Mouse (Mus musculus) heart, adult 11 months (tissue): Measurements from ENCODE around the gene Myom3.
A peak's percentile ranks its signal among the peaks of the same experiment; 100 is the strongest.
"Not testable (repeated sequence)": the region's sequence is repeated elsewhere in the genome, so short reads cannot be mapped to it uniquely, and the experiment has no call there.

Experiments used
- DNase-seq: peaks from one replicate; pipeline ENCODE4 v3.0.0; 2022

The Myom3 gene

GRCm38 (mm10) chr4:135759356-135759976 is at the start of gene Myom3:
Gene Myom3 (plus strand): TSS chr4:135759715.
- no peak for DNase-seq

DNA sequence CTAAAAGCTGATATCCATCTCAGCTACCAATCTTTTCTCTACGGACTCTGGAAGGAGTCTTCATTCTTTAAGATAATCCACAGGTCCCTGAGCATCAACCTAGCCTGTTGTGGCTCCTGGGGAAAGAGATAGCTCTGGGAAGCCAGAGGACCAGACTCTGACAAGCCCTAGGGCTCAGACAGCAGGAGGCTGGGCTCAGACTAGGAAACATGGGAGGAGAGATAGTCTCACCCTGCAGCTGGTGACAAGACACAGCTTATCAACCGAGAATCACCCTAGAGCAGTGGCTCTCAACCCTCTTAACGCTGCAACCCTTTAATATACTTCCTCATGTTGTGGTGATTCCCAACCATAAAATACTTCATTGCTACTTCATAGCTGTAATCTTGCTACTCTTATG is 49.1 kb upstream of the Myom3 start:
- DNase-seq = no peak

DNA sequence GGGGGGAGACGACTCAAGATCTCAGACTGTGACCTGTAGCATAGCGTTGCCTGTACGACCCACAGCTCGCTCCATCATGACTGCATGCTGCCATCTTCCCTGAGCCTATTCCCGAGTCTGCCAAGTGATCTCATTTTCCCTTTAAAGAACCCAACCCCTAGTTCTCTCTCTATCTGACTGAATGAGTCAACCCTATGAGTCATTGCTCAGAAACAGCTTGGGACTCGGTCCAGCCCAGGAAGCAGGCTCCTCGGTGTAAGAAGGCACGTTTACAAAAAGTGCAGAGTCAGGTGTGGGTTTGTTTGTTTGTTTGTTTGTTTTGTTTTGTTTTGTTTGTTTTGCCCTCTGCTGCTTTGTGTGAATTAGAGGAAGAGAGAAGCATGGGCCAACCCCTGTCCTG is 44.7 kb upstream of the Myom3 start:
- DNase-seq = no peak

GRCm38 (mm10) chr4:135716438-135716837 is 43.1 kb upstream of the Myom3 start:
- not testable (repeated sequence) for DNase-seq

- DNase-seq = no peak
Measured at GRCm38 (mm10) chr4:135722540-135723290, 36.8 kb upstream of the Myom3 start.

DNA sequence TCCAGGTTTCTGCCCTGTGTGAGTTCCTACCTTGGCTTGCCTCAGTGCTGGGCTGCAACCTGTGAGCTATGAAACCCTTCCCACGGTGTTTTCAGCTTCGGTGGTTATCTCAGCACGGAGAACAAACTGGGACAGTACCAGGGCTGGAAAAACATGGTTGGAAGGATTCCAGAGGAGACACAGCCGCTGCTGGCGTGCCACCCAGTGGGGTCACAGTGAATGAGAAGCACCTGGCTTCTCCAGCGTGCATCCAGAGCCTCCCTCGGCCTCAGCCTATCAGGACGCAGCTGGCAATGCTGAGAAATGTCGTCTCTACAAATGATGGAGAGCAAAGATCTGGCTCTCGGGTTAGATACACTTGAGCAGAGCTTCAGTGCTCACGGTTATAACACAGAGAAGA is 33.1 kb upstream of the Myom3 start:
- DNase-seq = no peak

DNA sequence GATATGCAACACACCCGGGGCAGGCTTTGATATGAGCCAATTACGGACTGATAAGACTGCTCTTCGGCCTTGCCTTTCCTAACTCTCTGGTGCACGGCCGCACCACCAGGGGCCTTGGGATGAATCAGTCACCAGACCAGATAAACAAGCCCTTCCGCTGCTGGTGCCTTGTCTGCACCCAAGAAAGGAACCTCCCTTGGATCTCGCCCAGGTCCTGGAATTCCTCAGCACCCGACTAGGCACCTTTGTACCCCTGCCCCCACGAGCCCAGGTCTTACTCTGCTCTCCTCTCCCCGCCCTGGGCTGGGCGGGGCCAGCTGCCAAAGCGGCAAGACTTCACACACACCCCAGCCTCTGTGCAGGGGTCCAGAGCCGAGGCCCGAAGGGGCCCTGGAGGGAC is 31.7 kb upstream of the Myom3 start, which contains the start of gene Il22ra1:
Gene Il22ra1 (plus strand): TSS at position 356 of the 400 bp plus-strand sequence.
- no peak for DNase-seq

DNA sequence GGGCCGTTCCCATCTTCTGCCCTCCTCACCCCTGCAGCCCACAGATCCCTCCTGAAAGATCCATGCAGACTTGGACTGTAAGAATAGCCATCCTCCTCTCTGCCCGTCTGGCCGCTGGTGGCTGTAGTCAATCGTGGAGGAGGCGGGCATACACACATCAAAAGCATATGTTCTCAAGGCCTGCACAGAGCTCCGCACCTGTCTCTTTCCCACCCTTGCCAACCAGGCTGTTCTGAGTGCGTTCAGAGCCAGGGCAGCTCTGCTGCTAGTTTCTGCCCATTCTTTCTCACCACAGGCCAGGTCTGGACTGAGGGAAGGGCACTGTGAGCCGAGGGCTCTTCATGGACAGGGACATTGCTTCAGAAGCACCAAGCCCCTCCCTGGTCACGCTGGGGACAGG is 29.3 kb upstream of the Myom3 start:
- DNase-seq = no peak

- DNase-seq = peak; percentile 84
Measured at GRCm38 (mm10) chr4:135730951-135731350, 28.6 kb upstream of the Myom3 start.

GRCm38 (mm10) chr4:135733901-135734300 is 25.6 kb upstream of the Myom3 start:
- no peak for DNase-seq

GRCm38 (mm10) chr4:135736903-135737302 is 22.6 kb upstream of the Myom3 start:
- DNase-seq = no peak

DNA sequence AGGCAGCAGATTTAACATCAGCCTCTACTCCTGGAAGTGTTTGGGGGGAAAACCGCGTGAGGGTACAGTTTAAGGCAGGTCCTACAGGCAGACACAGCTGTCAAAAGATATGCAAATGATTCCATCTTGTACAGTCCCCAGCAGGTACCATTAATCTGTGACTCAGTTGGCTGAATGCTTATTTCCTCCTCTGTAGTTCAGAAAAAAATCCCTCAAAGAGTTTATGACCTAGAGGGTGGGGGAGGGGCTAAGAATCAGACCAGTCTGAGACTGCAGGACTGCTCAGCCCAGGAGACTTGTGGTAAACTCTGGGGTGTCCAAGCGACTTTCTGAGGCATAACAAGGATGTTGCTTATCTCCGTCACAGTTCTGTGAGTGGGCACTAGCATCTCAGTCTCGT is 21.3 kb upstream of the Myom3 start:
- DNase-seq = no peak

GRCm38 (mm10) chr4:135739148-135739547 is 20.4 kb upstream of the Myom3 start:
- DNase-seq = no peak

DNA sequence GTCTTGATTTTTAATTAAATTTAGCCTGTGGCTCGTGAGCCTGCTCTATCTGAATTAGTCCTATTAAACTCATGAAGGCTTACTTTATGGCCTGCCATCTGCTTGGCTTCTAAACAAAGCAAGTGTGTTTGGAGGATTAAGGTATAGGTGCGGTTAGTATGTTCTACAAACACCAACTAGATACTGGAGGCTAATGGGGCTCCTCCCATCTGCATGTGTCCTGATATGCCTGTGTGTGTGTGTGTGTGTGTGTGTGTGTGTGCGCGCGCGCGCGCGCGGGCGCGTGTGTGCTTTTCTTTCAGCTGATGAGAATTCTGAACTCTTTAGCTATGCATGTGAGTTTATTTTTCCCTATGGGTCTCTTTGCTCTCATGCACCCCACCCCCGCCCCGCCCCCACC is 19.8 kb upstream of the Myom3 start:
- DNase-seq = no peak

GRCm38 (mm10) chr4:135743520-135743919 is 16.0 kb upstream of the Myom3 start:
- DNase-seq = no peak

GRCm38 (mm10) chr4:135744726-135745448 is 14.6 kb upstream of the Myom3 start:
- no peak for DNase-seq

- peak; percentile 97 for DNase-seq
Measured at GRCm38 (mm10) chr4:135745613-135746012, 13.9 kb upstream of the Myom3 start.

DNA sequence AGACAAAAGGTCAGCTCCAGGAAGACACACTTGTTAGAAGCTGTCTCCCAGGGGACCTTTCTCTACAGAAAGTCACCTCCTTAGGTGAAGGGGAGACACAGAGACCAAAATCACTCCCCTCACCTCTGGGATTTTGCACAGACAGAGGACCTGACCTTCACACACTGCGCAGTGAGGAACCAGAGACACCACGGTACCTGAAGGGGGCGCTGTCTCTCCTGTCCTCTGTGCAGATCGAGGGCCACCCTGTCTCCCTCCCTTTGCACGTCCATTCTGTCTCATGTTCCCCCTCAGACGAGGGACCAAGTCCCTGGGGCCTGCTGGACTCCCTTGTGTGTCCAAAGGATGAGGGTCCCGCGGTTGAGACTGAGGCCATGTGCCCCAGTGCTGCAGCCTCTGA is 8.6 kb upstream of the Myom3 start:
- DNase-seq = no peak

DNA sequence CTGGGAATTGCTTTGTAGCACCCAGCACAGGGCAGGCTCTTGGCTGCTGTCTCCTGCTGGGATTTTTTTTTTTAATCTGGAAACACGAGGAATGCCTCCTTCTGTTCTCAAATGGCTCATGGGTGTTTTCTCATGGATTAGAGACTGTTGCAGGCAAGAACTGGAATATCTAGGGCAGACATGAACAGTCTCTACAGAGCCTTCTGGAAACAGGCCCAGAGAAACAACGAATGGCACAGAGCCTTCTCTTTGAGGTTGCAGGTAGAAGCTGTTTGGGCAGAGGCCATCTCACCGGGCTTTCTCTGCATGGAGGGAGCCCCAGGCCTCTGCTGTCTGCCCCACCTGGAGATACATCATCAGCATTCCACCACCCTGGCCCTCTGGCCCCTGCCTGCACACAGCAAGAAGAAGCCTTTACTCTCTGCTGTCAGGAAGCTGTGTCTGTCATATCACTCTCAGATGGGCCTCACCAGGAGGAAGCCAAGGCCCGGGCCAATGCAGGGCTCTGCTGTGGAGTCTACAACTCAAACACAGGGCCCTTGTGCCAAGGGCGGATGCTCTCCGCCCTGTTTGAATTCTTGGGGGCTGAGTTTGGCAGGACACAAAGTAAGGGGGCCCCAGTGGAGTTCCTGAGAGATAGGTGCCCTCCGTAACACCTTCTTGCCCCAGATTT is 7.3 kb upstream of the Myom3 start:
- DNase-seq = no peak

- no peak for DNase-seq
Measured at GRCm38 (mm10) chr4:135752779-135753164, 6.7 kb upstream of the Myom3 start.

GRCm38 (mm10) chr4:135758331-135758730 is 1.2 kb upstream of the Myom3 start:
- no peak for DNase-seq

DNA sequence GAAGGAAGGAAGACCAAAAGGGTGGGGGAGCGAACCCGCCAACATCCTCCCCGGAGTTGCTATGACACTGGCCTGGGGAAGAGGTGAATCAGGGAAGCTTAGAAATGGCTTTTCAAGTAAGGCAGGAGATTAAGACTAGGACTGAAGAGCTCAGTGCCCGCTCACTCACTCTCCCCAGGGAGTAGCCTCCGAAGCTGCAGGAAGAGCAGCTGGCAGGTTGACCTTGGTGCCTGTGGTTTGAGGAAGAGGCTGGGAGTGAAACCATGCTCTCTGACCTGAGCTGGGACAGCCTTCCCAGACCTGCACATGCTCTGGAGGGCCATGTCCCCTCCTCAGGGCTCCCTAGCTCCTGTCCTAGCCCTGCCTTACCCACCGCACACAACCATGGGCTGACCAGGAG is 690 bp upstream of the Myom3 start:
- DNase-seq = no peak

- DNase-seq = no peak
Measured at GRCm38 (mm10) chr4:135761048-135761447, 1.5 kb downstream of the Myom3 start.
